Mouse (Mus musculus) myocyte (in vitro differentiated cells): ENCODE measurements around the gene F2rl3.

Source experiments
- CEBPB ChIP-seq: IDR thresholded peaks from 2 replicates; pipeline ENCODE4 v1.6.1; 2011; ENCODE audit warnings: mild to moderate bottlenecking, moderate library complexity; ENCODE audit not compliant: poor library complexity, insufficient read depth, severe bottlenecking
- E2F4 ChIP-seq: IDR thresholded peaks from one replicate; pipeline ENCODE4 v1.6.1; 2011; ENCODE audit warnings: mild to moderate bottlenecking, control low read depth, moderate library complexity; ENCODE audit not compliant: insufficient read depth
- MAX ChIP-seq: IDR thresholded peaks from one replicate; pipeline ENCODE4 v1.6.1; 2011; ENCODE audit warnings: low read depth, mild to moderate bottlenecking, control low read depth
- MYOD1 ChIP-seq, 3 experiments: IDR thresholded peaks; one replicate each; pipeline ENCODE4 v1.6.1; 2011; ENCODE audit warnings: control low read depth in 2 of 3, low read depth in 2 of 3, mild to moderate bottlenecking in 2 of 3, moderate library complexity in 1 of 3; ENCODE audit not compliant: insufficient read length in 2 of 3, control insufficient read depth in 1 of 3
- MYOG ChIP-seq, 3 experiments: IDR thresholded peaks; one replicate each; pipeline ENCODE4 v1.6.1; 2011; ENCODE audit warnings: control low read depth in 2 of 3, low read depth in 2 of 3, mild to moderate bottlenecking in 2 of 3; ENCODE audit not compliant: insufficient read length in 2 of 3, control insufficient read depth in 1 of 3, insufficient read depth in 1 of 3
- POLR2A ChIP-seq: IDR thresholded peaks from one replicate; pipeline ENCODE4 v1.6.1; 2011; ENCODE audit warnings: low read depth, mild to moderate bottlenecking, control low read depth, moderate library complexity; ENCODE audit not compliant: insufficient read length
- POLR2AphosphoS2 ChIP-seq: IDR thresholded peaks from one replicate; pipeline ENCODE4 v1.6.1; 2011; ENCODE audit warnings: low read depth, control low read depth; ENCODE audit not compliant: insufficient read length
- SRF ChIP-seq: IDR thresholded peaks from one replicate; pipeline ENCODE4 v1.6.1; 2011; ENCODE audit warnings: low read depth; ENCODE audit not compliant: control insufficient read depth, insufficient read length
- TCF12 ChIP-seq: IDR thresholded peaks from one replicate; pipeline ENCODE4 v1.6.1; 2011; ENCODE audit warnings: mild to moderate bottlenecking, control low read depth; ENCODE audit not compliant: poor library complexity, insufficient read depth, severe bottlenecking
- TCF3 ChIP-seq: IDR thresholded peaks from one replicate; pipeline ENCODE4 v1.6.1; 2011; ENCODE audit warnings: low read depth, control low read depth; ENCODE audit not compliant: insufficient read length
- USF1 ChIP-seq: IDR thresholded peaks from one replicate; pipeline ENCODE4 v1.6.1; 2011; ENCODE audit warnings: low read depth, mild to moderate bottlenecking, control low read depth, moderate library complexity

DNA sequence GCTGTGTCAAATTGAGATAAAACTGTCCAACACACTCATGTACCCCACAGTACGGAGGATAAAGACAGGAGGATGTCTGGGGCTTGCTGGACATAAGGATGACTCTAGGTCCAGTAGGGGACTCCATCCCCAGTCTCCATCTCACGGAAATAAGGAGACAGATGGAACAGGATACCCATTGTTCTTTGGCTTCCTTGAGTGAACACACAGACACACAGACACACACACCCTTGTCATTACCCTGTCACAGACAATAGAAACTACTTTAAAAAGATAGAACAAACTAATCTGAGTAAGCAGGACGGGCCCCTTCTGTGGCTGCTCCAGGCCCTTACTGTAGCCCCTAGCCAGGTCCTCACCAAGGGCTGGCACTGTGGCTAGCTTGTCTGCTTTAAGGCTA, 9.4 kb upstream of the F2rl3 start:
- no peak for TF ChIP-seq USF1
- no peak for TF ChIP-seq E2F4
- TF ChIP-seq POLR2A: no peak
- no peak for TF ChIP-seq MAX
- no peak for TF ChIP-seq TCF3
- no peak for TF ChIP-seq MYOD1 (IDR thresholded peaks at IDR 0.05; ENCODE audit: control insufficient read depth in 1 of 3, insufficient read length in 2 of 3, low read depth in 2 of 3)
- no peak for TF ChIP-seq POLR2AphosphoS2
- TF ChIP-seq CEBPB: no peak
- TF ChIP-seq MYOG (IDR thresholded peaks at IDR 0.05; ENCODE audit: control insufficient read depth in 1 of 3, insufficient read depth in 1 of 3, insufficient read length in 2 of 3, low read depth in 2 of 3): no peak
- no peak for TF ChIP-seq TCF12
- TF ChIP-seq SRF: no peak
